Mouse (Mus musculus) right cerebral cortex, postnatal 25 days (tissue): ENCODE results near the gene Pkd1.
A peak's percentile ranks its signal among the peaks of the same experiment; 100 is the strongest.

ENCODE experiments used
- DNase-seq: peaks from one replicate; pipeline ENCODE4 v3.0.0; 2022

Gene Pkd1

GRCm38 (mm10) chr17:24533099-24533992, 16.3 kb upstream of the Pkd1 start:
- peak; percentile 89 for DNase-seq

- no peak for DNase-seq
Measured at GRCm38 (mm10) chr17:24534160-24534718, 15.4 kb upstream of the Pkd1 start, which contains the start of gene Rab26. TSS of gene Rab26 (minus strand) at chr17:24534210.

GRCm38 (mm10) chr17:24535300-24535699, 14.3 kb upstream of the Pkd1 start:
- DNase-seq, result no peak

GRCm38 (mm10) chr17:24537536-24537935, 12.1 kb upstream of the Pkd1 start:
- DNase-seq, result no peak

- no peak for DNase-seq
Measured at GRCm38 (mm10) chr17:24538950-24539349, 10.7 kb upstream of the Pkd1 start.

GRCm38 (mm10) chr17:24540375-24540774, 9.3 kb upstream of the Pkd1 start:
- DNase-seq, result no peak

GRCm38 (mm10) chr17:24544613-24545012, 5.0 kb upstream of the Pkd1 start:
- DNase-seq, result no peak

- DNase-seq, result no peak
Measured at GRCm38 (mm10) chr17:24545247-24545646, 4.4 kb upstream of the Pkd1 start.

- DNase-seq, result no peak
Measured at GRCm38 (mm10) chr17:24546234-24546633, 3.4 kb upstream of the Pkd1 start.

GRCm38 (mm10) chr17:24548435-24548834, 1.2 kb upstream of the Pkd1 start:
- no peak for DNase-seq

GRCm38 (mm10) chr17:24548921-24549617, 565 bp upstream of the Pkd1 start:
- no peak for DNase-seq

GRCm38 (mm10) chr17:24550416-24551049, 899 bp downstream of the Pkd1 start:
- no peak for DNase-seq

- DNase-seq, result peak; percentile 2
Measured at GRCm38 (mm10) chr17:24551050-24551444, 1.4 kb downstream of the Pkd1 start.

GRCm38 (mm10) chr17:24557091-24557490, 7.5 kb downstream of the Pkd1 start:
- DNase-seq, result no peak

- no peak for DNase-seq
Measured at GRCm38 (mm10) chr17:24558600-24559099, 9.0 kb downstream of the Pkd1 start.

- DNase-seq, result no peak
Measured at GRCm38 (mm10) chr17:24559146-24559545, 9.5 kb downstream of the Pkd1 start.

GRCm38 (mm10) chr17:24560301-24561028, 10.8 kb downstream of the Pkd1 start:
- no peak for DNase-seq

GRCm38 (mm10) chr17:24561592-24561991, 12.0 kb downstream of the Pkd1 start:
- no peak for DNase-seq

GRCm38 (mm10) chr17:24563638-24564037, 14.0 kb downstream of the Pkd1 start:
- no peak for DNase-seq

GRCm38 (mm10) chr17:24564422-24564821, 14.8 kb downstream of the Pkd1 start:
- DNase-seq, result no peak

GRCm38 (mm10) chr17:24565092-24565491, 15.5 kb downstream of the Pkd1 start:
- no peak for DNase-seq

GRCm38 (mm10) chr17:24565792-24566191, 16.2 kb downstream of the Pkd1 start:
- no peak for DNase-seq
